Mouse (Mus musculus) embryonic facial prominence, embryonic 10.5 days (tissue): ENCODE data around the gene Tmem97. TPM values are rescaled to one million over a fixed set of nuclear protein-coding genes. Genes with fewer than 3 reads are reported as not detected.

ENCODE experiments used
- DNase-seq: peaks from one replicate; pipeline ENCODE4 v3.0.0-alpha.2; 2017; ENCODE audit warnings: low spot score
- H3K27ac ChIP-seq: fragments of 300-500 bp; sonication (generic); replicated peaks from 2 replicates; pipeline ENCODE4 v1.5.1; 2016; ENCODE audit warnings: mild to moderate bottlenecking
- H3K27me3 ChIP-seq: fragments of 300-500 bp; sonication (generic); replicated peaks from 2 replicates; pipeline ENCODE4 v1.6.1; 2016; ENCODE audit warnings: low read depth, mild to moderate bottlenecking; ENCODE audit not compliant: poor library complexity, severe bottlenecking
- H3K36me3 ChIP-seq: fragments of 300-500 bp; sonication (generic); replicated peaks from 2 replicates; pipeline ENCODE4 v1.6.1; 2016; ENCODE audit warnings: mild to moderate bottlenecking, moderate library complexity
- H3K4me1 ChIP-seq: fragments of 300-500 bp; sonication (generic); 2 replicates; pipeline ENCODE4 v1.6.1; 2016
- H3K4me3 ChIP-seq: fragments of 300-500 bp; sonication (generic); 2 replicates; pipeline ENCODE4 v1.5.1; 2016; ENCODE audit warnings: mild to moderate bottlenecking, moderate library complexity
- H3K9me3 ChIP-seq: fragments of 300-500 bp; sonication (generic); 2 replicates; pipeline ENCODE4 v1.6.1; 2016; ENCODE audit warnings: mild to moderate bottlenecking
- WGBS: fragments of 180-500 bp; shearing (Covaris S2); methylation state at CpG from one replicate; pipeline ENCODE4 v1.1.7; 2016; 5-methylcytosine and 5-hydroxymethylcytosine counted together
- polyA plus RNA-seq: library from polyadenylated mRNA; unstranded; fragments of >200 nt; fragmentation: Nextera tagmentation; extraction: Ambion mirVana; gene quantifications from 2 replicates; pipeline ENCODE4 v1.2.1, GENCODE M21; 2016

Tmem97 gene
- polyA plus RNA-seq, 1 experiment from 2014 or later = 89.6 TPM

DNA sequence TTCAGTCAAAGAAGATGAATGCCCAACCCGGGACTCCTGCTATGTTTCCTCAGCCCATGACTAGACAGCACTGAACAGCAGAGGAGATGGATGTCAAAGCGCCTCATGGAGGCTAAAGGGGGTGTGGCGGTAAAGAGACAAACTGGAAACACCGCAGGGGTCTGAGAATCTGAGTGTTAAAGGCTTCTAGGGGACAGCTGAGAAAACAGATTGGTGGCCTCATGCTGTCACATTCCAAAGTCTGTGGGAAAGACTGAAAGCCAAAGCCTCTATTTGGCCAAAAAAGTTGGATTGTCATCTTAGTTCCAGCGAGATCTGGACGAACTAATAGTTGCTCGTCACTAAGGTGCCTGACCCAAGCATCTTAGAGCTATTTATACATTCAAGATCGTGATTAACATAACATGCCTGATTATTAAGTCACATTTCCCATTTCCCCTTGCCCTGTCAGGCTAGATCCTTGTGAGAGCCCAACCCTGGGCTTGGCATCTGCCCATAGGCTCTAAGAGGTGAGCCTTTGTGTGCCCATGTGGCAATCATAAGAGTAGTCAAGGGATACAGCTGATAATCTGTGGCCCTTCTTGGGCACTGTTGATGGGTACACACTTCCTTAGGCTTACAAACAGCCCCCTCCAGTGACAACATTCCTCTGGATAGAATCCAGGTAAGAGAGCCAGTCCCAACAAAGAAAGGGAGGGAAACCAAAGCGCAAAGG is 27.2 kb downstream of the Tmem97 start:
- Histone ChIP-seq H3K36me3 (peaks cover 100% of the 10 kb centered on the region), H3K27ac (no peak overlapping the region), H3K9me3 (no peaks in the 10 kb centered on the region), H3K27me3 (no peaks in the 10 kb centered on the region), H3K4me1 (no peaks in the 10 kb centered on the region), H3K4me3 (no peak overlapping the region)
- 84% methylated on average over 9 of the region's 9 CpGs for WGBS
- no peak for DNase-seq

DNA sequence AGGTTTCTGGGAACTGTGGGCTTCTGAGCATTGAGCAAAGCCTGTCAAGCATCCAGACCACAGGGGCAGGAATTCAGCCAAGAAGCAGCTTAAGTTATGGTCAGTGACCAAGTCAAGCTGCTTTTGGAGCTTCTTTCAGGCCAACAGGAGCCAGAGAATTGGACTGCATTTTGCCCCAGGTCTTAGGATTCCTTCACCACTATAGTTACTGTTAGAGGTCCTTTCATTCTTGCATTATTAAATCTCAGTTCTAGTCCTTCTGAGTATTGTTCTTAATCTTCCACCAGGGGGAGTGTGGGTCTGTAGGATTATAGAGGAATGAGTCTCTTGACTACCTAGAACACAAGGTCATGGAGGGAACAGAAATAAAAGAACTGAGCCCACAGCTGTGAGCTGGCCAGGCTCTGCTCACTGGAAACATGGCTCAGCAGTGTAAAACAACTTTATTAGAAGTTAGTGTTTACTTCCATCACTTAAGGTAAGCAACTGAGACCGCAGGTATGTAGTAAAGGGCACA is 28.0 kb downstream of the Tmem97 start:
- Histone ChIP-seq H3K27me3 (no peaks in the 10 kb centered on the region), H3K4me3 (no peak overlapping the region), H3K4me1 (no peaks in the 10 kb centered on the region), H3K9me3 (no peaks in the 10 kb centered on the region), H3K27ac (no peak overlapping the region), H3K36me3 (peaks cover 100% of the 10 kb centered on the region)
- DNase-seq = no peak
- WGBS = 90% methylated on average over 1 of the region's 1 CpGs

DNA sequence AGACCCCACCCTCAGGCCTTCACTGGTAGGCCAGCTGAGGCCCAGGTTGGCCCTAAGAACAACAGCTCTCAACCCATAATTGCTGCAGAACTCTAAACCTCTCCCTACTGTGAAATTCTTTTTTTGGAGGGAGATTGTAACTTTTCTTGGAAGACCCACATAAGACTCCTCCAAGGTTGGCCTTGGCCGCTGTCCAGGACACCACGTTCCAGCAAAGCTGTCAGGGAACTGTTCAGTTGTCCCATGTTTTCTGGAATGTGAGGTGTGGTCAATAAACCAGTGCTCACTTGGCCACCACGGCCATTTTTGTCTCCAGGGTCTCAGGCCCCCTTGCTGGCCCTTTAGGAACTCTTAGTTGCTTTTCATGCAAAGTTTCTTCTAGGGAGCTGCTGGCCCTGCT is 28.7 kb downstream of the Tmem97 start:
- DNase-seq = no peak
- Histone ChIP-seq H3K9me3 (no peaks in the 10 kb centered on the region), H3K4me3 (no peak overlapping the region), H3K27ac (no peak overlapping the region), H3K27me3 (no peaks in the 10 kb centered on the region), H3K4me1 (no peaks in the 10 kb centered on the region), H3K36me3 (peaks cover 97% of the 10 kb centered on the region)
- WGBS = 96% methylated on average over 3 of the region's 3 CpGs

DNA sequence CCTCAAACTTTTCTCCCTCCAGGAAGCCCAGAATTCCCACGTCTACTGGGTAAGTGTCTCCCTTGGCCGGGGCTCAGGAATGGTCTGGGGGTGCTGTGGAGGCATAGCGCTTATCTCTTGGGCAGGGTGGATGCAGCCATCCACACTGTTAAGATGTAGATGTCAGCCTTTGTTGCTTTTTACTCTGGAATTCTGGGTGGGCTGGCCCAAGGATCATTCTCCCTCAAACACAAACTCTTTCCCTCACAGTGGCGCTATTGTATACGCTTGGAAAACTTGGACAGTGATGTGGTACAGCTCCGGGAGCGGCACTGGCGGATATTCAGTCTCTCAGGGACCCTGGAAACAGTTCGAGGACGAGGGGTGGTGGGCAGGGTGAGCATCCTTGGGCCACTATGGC is 31.6 kb downstream of the Tmem97 start:
- 95% methylated on average over 10 of the region's 10 CpGs for whole genome bisulfite sequencing
- Histone ChIP-seq H3K4me1 (0 out of 2 replicates have a peak, but pooled peaks cover under 1% of the 10 kb centered on the region), H3K9me3 (no peaks in the 10 kb centered on the region), H3K27me3 (no peaks in the 10 kb centered on the region), H3K4me3 (no peak overlapping the region), H3K36me3 (peaks cover 97% of the 10 kb centered on the region), H3K27ac (no peak overlapping the region)
- no peak for DNase-seq

DNA sequence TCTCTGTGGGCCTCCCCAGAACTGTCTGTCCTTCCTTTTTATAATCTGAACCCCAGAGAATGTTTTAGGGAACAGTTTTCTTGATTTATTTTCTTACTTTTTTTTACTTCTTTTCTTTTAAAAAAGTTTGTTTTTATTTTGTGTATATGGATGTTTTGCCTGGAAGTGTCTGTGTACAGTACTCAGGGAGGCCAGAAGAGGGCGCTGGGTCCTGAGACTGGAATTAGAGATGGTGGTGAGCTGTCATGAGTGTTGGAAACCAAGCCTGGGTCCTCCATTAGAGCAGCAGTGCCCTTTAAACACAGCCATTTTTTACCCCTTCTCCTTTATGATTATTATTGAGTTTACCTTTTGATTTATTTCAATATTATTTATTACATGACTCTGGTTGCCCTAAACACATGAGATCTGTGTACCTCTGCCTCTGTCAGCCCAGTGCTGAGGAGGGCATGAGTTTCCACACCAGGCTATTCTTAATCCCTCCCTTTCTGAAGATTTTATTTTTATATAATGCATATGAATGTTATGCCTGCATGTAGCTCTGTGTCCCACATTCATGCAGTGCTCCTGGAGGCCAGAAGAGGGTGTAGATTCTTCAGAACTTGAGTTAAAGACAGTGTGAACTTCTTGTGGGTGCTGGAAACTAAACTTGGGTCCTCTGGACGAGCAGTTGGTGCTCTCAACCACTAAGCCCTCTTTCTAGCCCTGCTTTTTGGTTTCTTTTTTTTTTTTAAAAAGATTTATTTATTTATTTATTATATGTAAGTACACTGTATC is 34.8 kb downstream of the Tmem97 start:
- Histone ChIP-seq H3K27me3 (no peaks in the 10 kb centered on the region), H3K4me1 (peaks cover 22% of the 10 kb centered on the region), H3K27ac (no peak overlapping the region), H3K9me3 (no peaks in the 10 kb centered on the region), H3K4me3 (no peak overlapping the region), H3K36me3 (peaks cover 71% of the 10 kb centered on the region)
- WGBS = 56% methylated on average over 2 of the region's 2 CpGs
- no peak for DNase-seq

DNA sequence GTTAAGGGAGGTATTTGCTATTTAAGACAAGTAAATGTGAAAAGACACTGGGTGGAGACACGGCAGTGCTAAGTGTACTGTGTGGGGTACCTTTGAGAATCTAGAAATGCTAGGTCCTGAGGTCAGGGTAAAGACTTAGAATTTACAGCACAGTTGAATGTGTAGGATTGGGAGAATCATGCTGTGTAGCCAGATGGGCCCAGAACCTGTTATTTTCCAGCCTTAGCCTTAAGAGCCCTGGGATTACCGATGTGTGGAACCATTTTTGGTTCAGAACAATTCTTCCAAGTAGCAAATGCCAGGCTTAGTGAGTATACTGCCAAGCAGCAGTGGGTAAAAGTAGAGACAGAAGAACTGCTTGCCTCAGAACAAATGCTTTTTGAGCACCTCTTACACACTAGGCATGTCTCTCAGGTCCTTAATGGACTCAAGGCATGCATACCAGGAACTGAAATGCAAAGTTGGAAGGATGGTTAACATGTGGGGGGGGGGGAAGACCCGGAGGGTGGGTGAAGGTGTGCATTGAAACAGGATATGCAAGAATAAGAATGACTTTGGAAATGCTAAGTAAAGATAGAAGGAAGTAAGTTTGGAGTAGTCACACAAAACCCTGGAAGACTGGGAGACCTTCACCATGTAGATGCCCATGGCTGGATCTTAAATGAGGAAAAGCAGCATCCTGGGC is 37.3 kb downstream of the Tmem97 start:
- no peak for DNase-seq
- no peaks in the 10 kb centered on the region for H3K27me3 ChIP-seq
- peaks cover 22% of the 10 kb centered on the region for H3K4me1 ChIP-seq
- 85% methylated on average over 3 of the region's 3 CpGs for WGBS
- peaks cover 66% of the 10 kb centered on the region for H3K36me3 ChIP-seq
- H3K27ac ChIP-seq = peak overlapping the region; percentile 94
- H3K4me3 ChIP-seq = peak overlapping the region; percentile 86
- no peaks in the 10 kb centered on the region for H3K9me3 ChIP-seq

DNA sequence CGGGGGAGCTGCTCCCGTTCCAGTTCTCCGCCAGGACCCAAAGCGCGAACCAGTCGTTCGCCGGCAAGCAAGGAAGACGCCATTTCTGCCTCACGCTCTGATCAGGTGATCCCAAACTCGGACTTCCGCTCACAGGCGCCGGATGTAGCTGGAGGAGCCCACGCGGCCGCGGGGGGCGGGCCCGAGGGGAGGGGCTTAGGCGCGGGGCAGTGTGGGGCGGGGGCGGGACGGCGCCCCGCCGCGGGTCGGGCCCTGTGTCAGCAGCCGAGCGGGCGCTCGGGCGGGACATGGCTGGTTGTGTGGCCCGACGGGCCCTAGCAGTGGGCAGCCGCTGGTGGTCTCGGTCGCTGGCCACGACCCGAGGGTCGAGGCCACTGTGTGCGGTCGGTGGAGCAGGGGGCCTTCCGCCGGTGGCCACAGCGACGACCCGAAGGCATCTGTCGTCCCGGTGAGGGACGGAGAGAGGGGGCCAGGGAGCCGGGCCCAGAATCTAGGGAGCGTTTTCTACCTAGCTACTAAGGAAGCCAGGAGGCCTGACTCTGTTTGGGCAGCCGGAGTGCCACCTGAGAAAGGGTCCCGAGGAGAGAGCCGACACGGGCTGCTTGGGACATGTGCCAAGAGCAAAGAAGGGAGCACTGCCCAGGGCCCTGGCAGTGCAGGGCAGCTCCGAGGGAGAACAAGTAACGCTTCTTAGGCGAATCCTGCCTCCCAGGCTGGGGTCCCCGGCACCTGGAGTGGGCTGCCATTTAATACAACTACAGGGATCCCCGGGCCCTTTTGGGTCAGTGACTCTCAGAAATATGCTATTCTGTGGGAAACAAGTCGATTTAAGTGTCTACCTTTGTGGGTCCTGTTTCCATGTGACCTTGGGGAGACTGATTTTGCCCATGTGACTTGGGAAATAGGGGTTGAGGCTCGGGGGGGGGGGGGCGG is 38.3 kb downstream of the Tmem97 start, which contains the start of the genes Tmem199 and Poldip2:
Gene Tmem199, minus strand, starts transcription at position 148 of the 933 bp plus-strand sequence.
Gene Poldip2, plus strand, starts transcription at position 169 of the 933 bp plus-strand sequence.
- Histone ChIP-seq H3K9me3 (no peaks in the 10 kb centered on the region), H3K4me1 (peaks cover 22% of the 10 kb centered on the region), H3K4me3 (peak within 1 kb of the TSS; percentile 86), H3K36me3 (peaks cover 66% of the 10 kb centered on the region), H3K27me3 (no peaks in the 10 kb centered on the region), H3K27ac (peak within 1 kb of the TSS; percentile 94)
- WGBS = under 1% methylated on average over 67 of the region's 67 CpGs
- DNase-seq = peak; percentile 97

DNA sequence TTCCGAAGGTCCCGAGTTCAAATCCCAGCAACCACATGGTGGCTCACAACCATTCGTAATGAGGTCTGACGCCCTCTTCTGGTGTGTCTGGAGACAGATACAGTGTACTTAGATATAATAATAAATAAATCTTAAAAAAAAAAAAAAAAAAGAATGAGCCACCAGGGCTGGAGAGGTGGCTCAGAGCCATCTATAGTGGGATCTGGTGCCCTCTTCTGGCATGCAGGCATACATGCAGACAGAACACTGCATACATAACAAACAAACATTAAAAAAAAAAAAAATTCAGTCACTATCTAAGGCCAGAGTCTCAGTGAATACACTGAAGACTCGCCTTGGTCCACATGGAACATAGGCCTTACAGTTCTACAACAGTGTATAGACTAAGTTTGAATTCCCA is 41.4 kb downstream of the Tmem97 start:
- peaks cover 62% of the 10 kb centered on the region for H3K36me3 ChIP-seq
- H3K27me3 ChIP-seq = no peaks in the 10 kb centered on the region
- peaks cover 22% of the 10 kb centered on the region for H3K4me1 ChIP-seq
- H3K4me3 ChIP-seq = no peak overlapping the region
- 82% methylated on average over 5 of the region's 5 CpGs for whole genome bisulfite sequencing
- no peak for DNase-seq
- H3K27ac ChIP-seq = no peak overlapping the region
- H3K9me3 ChIP-seq = no peaks in the 10 kb centered on the region

DNA sequence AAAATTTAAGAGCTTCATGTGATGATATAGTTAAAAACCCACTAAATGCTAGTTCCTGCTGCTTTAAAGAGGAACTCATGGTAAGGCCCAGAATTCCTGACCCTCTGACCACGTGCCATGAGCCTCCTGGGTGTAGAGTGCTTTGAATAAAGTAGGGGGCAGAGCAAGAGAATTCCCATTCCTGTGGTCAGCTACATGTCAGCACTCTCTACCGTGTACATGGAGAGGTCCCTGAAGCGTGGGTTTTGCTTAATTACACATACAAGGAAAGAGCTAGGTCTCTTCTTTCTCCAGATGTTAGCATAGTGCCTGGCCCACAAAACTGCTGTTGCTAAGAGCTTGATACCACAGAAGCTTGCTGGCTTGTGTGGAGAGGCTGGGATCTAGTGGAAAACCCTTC is 45.1 kb downstream of the Tmem97 start:
- no peaks in the 10 kb centered on the region for H3K9me3 ChIP-seq
- WGBS = 79% methylated on average over 3 of the region's 3 CpGs
- peaks cover 54% of the 10 kb centered on the region for H3K36me3 ChIP-seq
- peaks cover 16% of the 10 kb centered on the region for H3K27me3 ChIP-seq
- DNase-seq = no peak
- H3K27ac ChIP-seq = no peak overlapping the region
- H3K4me1 ChIP-seq = no peaks in the 10 kb centered on the region; the same call in 1 of the 2 replicates
- no peak overlapping the region for H3K4me3 ChIP-seq

DNA sequence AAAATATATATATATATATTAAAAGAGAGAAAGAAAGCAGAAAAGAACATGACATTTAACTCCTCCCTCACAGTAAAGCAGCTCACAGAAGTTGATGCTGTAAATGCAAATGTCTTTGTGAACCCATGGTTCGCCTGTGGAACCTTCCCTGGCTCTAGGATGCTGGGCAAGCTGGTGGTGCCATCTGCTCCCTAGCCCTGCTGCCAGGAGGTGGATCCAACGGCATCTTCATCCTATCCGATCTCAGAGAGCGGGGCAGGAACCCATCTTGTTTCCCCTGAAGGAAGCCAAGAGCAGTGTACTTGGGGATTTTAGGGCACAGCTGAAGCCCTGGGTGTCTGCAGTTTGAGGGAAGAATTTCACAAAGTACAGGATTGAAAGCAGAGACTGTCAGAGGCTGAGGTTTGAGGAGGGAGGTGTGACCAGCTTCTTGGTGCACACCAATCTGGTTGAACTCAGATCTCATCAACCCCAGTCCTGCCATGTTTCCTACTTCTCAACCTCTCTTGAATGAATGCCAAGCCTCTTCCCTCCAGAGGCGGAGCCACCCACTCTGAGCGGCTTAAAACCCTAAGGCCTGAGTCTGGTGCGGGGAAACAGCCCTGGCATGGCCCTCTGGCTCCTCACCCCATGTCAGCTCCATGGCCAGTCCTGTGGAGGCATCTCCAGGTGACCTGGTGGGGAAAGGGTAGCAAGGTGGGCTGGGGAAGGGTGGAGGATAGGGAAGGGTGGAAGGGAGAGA is 47.5 kb downstream of the Tmem97 start, which contains the start of gene Sebox:
Gene Sebox, plus strand, starts transcription at position 539 of the 742 bp plus-strand sequence.
- Histone ChIP-seq H3K36me3 (peaks cover 33% of the 10 kb centered on the region), H3K27me3 (peaks cover 39% of the 10 kb centered on the region), H3K4me3 (no peak within 1 kb of the TSS), H3K4me1 (peaks cover 11% of the 10 kb centered on the region), H3K27ac (no peak within 1 kb of the TSS), H3K9me3 (no peaks in the 10 kb centered on the region)
- DNase-seq = no peak
- 76% methylated on average over 7 of the region's 7 CpGs for WGBS

DNA sequence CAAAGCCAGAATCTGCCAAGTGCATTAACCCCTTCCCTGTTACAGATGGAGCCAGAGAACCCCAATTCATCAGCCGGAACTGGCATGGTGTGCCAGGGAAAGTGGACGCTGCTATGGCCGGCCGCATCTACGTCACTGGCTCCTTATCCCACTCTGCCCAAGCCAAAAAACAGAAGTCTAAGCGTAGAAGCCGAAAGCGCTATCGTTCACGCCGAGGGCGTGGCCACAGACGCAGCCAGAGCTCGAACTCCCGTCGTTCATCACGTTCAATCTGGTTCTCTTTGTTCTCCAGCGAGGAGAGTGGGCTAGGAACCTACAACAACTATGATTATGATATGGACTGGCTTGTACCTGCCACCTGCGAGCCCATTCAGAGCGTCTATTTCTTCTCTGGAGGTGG is 49.0 kb downstream of the Tmem97 start:
- Histone ChIP-seq H3K4me3 (no peak overlapping the region), H3K27me3 (peaks cover 46% of the 10 kb centered on the region), H3K9me3 (no peaks in the 10 kb centered on the region), H3K4me1 (peaks cover 27% of the 10 kb centered on the region), H3K27ac (no peak overlapping the region), H3K36me3 (peaks cover 17% of the 10 kb centered on the region)
- no peak for DNase-seq
- WGBS = 82% methylated on average over 20 of the region's 20 CpGs
